Mouse (Mus musculus) testis, adult 2 months (tissue): ENCODE data around the gene Arhgap24.

Experiments
- CTCF ChIP-seq: fragments of 200-500 bp; IDR thresholded peaks from 2 replicates; pipeline ENCODE4 v1.5.1; 2012; ENCODE audit warnings: low read depth, mild to moderate bottlenecking, inconsistent platforms, low read length, moderate library complexity; ENCODE audit not compliant: control insufficient read depth, insufficient read depth, insufficient replicate concordance
- POLR2A ChIP-seq: fragments of 200-500 bp; IDR thresholded peaks from 2 replicates; pipeline ENCODE4 v1.6.1; 2012; ENCODE audit warnings: low read depth, mild to moderate bottlenecking, inconsistent platforms, low read length, moderate library complexity; ENCODE audit not compliant: control insufficient read depth

GRCm38 (mm10) chr5:102875628-102876027 is 394.4 kb downstream of the Arhgap24 start:
- TF ChIP-seq CTCF (no peak), POLR2A (no peak)
